Mouse (Mus musculus) lung, embryonic 14.5 days (tissue): ENCODE measurements around the gene Olfr167. TPM values are rescaled to one million over a fixed set of nuclear protein-coding genes. Genes with fewer than 3 reads are reported as not detected.
"Not testable (repeated sequence)": the region's sequence is repeated elsewhere in the genome, so short reads cannot be mapped to it uniquely, and the experiment has no call there.

Source experiments
- ATAC-seq: fragments of 200-750 bp; cut with Nextera tagmentation; 2 replicates; pipeline ENCODE4 v1.8.0; 2017; ENCODE audit warnings: mild to moderate bottlenecking, moderate TSS enrichment, moderate library complexity; ENCODE audit not compliant: insufficient read depth
- DNase-seq: peaks from one replicate; pipeline ENCODE4 v3.0.0-alpha.2; 2015
- H3K27ac ChIP-seq: fragments of 300-500 bp; sonication (generic); 2 replicates; pipeline ENCODE4 v1.5.1; 2014; ENCODE audit warnings: low read depth, mild to moderate bottlenecking, moderate library complexity
- H3K27me3 ChIP-seq: fragments of 300-500 bp; sonication (generic); 2 replicates; pipeline ENCODE4 v1.6.1; 2014; ENCODE audit warnings: low read length, control low read depth; ENCODE audit not compliant: insufficient read depth
- H3K36me3 ChIP-seq: fragments of 300-500 bp; sonication (generic); 2 replicates; pipeline ENCODE4 v1.6.1; 2014; ENCODE audit warnings: control low read depth; ENCODE audit not compliant: insufficient read depth
- H3K4me1 ChIP-seq: fragments of 300-500 bp; sonication (generic); 2 replicates; pipeline ENCODE4 v1.6.1; 2014; ENCODE audit warnings: antibody characterized with exemption, control low read depth; ENCODE audit not compliant: insufficient read depth
- H3K4me2 ChIP-seq: fragments of 300-500 bp; sonication (generic); 2 replicates; pipeline ENCODE4 v1.6.1; 2014; ENCODE audit warnings: mild to moderate bottlenecking
- H3K4me3 ChIP-seq: fragments of 300-500 bp; sonication (generic); 2 replicates; pipeline ENCODE4 v1.5.1; 2014; ENCODE audit warnings: low read depth, low read length
- H3K9ac ChIP-seq: fragments of 300-500 bp; sonication (generic); 2 replicates; pipeline ENCODE4 v1.6.1; 2014
- H3K9me3 ChIP-seq: fragments of 300-500 bp; sonication (generic); 2 replicates; pipeline ENCODE4 v1.6.1; 2016; ENCODE audit warnings: low read depth, low read length, control low read depth
- CTCF ChIP-seq: IDR thresholded peaks from 2 replicates; pipeline ENCODE4 v1.5.1; 2016; ENCODE audit warnings: antibody characterized with exemption, low read depth
- WGBS: fragments of 180-500 bp; shearing (Covaris S2); extraction: QIAGEN DNeasy Blood & Tissue Kit; methylation state at CpG from one replicate; pipeline ENCODE4 v1.1.7; 2014; 5-methylcytosine and 5-hydroxymethylcytosine counted together
- polyA plus RNA-seq: library from polyadenylated mRNA; unstranded; fragments of >200 nt; fragmentation: Nextera tagmentation; extraction: Ambion mirVana; gene quantifications from 2 replicates; pipeline ENCODE4 v1.2.1, GENCODE M21; 2014

Gene Olfr167
- not detected in 2 replicates for polyA plus RNA-seq

DNA sequence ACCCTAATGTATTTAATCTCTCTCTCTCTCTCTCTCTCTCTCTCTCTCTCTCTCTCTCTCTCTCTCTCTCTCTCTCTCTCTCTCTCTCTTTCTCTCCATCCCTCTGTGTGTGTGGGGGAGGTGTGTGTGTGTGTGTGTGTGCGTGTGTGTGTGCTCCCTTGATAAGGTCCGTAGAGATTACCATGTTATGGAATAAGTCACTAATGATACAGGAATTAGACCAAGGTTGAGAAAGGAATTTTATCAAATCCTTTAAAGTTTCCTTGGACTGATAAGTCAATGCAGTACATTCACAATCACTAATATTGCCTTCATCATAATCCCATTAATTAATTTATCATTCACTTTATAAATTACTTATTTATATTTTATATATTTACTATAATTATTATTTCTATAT, at the start of gene Olfr167:
Gene Olfr167 (minus strand): TSS at position 101 of the 400 bp plus-strand sequence.
- no peak within 1 kb of the TSS for H3K4me3 ChIP-seq
- WGBS = 74% methylated on average over 2 of the region's 2 CpGs
- H3K27ac ChIP-seq = no peak within 1 kb of the TSS
- H3K4me2 ChIP-seq = no peak within 1 kb of the TSS
- no peak for TF ChIP-seq CTCF
- DNase-seq (no peak), ATAC-seq (no peak)
- H3K36me3 ChIP-seq = no peaks in the 10 kb centered on the region
- no peaks in the 10 kb centered on the region for H3K9me3 ChIP-seq
- H3K4me1 ChIP-seq = no peaks in the 10 kb centered on the region
- no peaks in the 10 kb centered on the region for H3K27me3 ChIP-seq
- H3K9ac ChIP-seq = no peak within 1 kb of the TSS

DNA sequence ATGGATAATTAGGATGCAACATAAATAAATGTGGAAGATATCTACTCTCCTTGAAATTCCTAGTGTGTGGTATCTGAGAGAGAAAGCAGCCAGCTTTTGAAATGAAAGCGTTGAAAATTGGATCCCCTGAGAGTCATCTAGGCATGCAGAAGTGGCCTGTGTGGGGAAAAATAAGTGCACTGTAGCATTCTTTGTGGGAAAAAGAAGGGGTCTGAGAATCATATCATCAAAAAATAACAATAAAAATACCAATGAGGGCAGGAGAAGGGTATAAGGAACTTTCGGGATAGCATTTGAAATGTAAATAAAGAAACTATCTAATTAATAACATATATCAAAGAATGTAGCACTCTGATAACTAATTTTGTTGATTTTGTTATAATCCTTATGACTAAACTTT, 49.6 kb upstream of the Olfr167 start, which contains the start of gene Olfr169:
Gene Olfr169 (minus strand): TSS at position 101 of the 400 bp plus-strand sequence.
- H3K4me3 ChIP-seq, H3K9me3 ChIP-seq, H3K4me1 ChIP-seq, H3K27me3 ChIP-seq, H3K9ac ChIP-seq, ATAC-seq, H3K36me3 ChIP-seq, H3K27ac ChIP-seq, DNase-seq, H3K4me2 ChIP-seq: not testable (repeated sequence)
- 72% methylated on average over 2 of the region's 2 CpGs for WGBS

DNA sequence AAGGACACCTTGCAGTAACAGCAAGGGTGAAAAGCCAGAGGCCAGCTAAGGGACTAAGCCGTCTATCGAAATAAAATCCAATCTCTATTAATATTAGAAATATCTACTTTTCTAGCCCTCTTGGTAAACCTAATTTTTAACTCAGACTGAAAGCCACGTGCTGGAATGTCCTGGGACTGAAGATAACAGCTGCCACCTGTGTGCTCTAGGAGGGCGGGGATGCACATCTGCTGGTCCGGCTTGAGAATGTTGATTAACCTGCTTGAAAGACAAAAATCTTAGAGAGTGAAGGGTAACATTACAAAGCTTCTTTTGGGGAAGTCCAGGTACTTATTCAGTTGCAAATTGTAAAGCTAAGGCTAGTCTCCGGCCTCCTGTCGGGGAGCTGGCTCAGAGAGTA, 31.4 kb upstream of the Olfr167 start:
- not testable (repeated sequence) for DNase-seq, H3K4me2 ChIP-seq, H3K36me3 ChIP-seq, H3K27ac ChIP-seq, H3K9ac ChIP-seq, H3K9me3 ChIP-seq, H3K4me3 ChIP-seq, ATAC-seq, H3K4me1 ChIP-seq, H3K27me3 ChIP-seq
- 83% methylated on average over 7 of the region's 7 CpGs for WGBS

DNA sequence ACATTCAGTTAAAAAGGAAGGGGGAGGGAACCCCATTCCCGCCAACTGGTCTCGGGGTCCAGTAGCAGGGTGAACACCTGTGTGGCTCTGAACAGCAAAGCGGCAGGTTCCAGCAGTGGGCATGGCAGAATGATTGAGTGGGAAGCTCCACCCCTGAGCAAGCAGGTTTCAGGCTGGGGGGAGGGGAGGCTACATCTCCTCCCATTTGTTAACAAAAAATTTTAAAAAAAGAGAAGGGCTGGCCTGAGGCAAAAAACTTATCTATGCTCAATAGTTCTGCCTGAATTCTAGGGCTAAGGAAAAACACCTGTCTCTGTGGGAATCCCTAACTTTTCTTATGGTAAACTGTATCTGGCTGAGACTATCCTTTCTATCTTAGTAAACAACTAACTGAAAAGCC, 30.2 kb upstream of the Olfr167 start:
- not testable (repeated sequence) for H3K27me3 ChIP-seq, H3K36me3 ChIP-seq, H3K9me3 ChIP-seq, ATAC-seq, H3K4me2 ChIP-seq, DNase-seq, H3K4me1 ChIP-seq, H3K9ac ChIP-seq, H3K27ac ChIP-seq, H3K4me3 ChIP-seq
- WGBS = 80% methylated on average over 3 of the region's 3 CpGs

DNA sequence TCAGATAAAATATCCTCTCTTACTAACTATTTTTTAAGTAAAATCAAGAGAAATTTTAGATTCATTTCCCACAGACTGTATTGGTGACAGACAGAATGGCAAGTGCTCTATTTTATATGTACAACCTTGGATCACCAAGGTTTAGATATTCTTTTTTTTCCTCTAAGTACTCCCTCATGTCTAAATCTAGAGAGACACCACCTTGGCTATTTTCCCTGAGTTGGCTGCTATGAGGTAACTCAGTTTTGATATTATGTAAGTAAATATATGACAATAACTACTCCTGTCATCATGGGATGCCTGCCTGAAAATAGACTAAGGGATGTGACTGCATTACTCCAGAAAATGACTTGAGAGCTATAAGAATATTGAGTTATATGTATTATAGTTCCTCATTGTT, 13.4 kb upstream of the Olfr167 start, which contains the start of gene Olfr168:
Gene Olfr168 (minus strand): TSS at position 101 of the 400 bp plus-strand sequence.
- Histone ChIP-seq H3K9ac (no peak within 1 kb of the TSS), H3K27me3 (no peaks in the 10 kb centered on the region), H3K4me1 (no peaks in the 10 kb centered on the region), H3K27ac (no peak within 1 kb of the TSS), H3K4me2 (no peak within 1 kb of the TSS), H3K36me3 (no peaks in the 10 kb centered on the region), H3K9me3 (no peaks in the 10 kb centered on the region), H3K4me3 (no peak within 1 kb of the TSS)
- DNase-seq (no peak), ATAC-seq (no peak)
- no peak for TF ChIP-seq CTCF

DNA sequence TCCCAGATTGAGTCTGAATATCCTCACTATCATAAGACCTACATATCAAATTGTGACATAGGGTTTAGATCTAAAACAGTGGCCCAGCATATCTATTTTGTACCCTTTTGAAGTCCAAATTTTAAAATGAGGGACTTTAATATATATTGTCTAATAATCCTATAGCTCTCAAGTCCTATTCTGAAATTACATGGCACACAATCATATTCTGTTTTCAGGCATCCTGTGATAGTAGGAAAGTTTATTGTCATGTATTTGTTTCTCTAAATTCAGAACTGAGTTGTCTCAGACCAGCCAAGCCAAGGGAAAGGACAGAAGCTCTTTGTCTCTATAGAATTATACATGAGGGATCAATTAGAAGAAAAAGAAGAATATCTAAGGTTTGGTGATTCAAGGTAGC, 38.7 kb downstream of the Olfr167 start, which contains the start of gene Olfr166:
Gene Olfr166 (plus strand): TSS at position 301 of the 400 bp plus-strand sequence.
- Histone ChIP-seq H3K27me3 (no peaks in the 10 kb centered on the region), H3K36me3 (no peaks in the 10 kb centered on the region), H3K9ac (no peak within 1 kb of the TSS), H3K4me2 (no peak within 1 kb of the TSS), H3K27ac (no peak within 1 kb of the TSS), H3K4me1 (no peaks in the 10 kb centered on the region), H3K4me3 (no peak within 1 kb of the TSS), H3K9me3 (no peaks in the 10 kb centered on the region)
- DNase-seq (no peak), ATAC-seq (no peak)
- no peak for TF ChIP-seq CTCF

DNA sequence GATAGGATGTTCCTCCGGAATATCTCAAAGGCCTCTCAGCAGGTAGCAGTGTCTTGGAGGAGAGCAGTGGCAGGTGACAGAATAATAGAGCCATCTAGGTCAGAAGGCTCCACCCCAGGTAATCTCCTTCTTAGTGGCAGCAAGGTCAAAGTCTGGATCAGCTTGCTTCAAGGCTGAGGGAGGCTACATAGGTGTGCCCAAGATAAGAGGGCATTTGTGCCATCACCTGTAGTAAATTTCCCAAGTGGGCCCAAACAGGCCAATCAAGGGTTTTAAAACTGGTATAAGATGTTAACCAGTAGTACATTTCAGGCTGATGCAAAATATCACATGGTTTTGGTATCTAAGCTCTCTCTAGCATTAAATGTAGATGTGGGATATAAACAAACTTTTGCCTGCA, 57.7 kb downstream of the Olfr167 start:
- no peak overlapping the region for H3K4me3 ChIP-seq
- 90% methylated on average over 1 of the region's 1 CpGs for WGBS
- no peak overlapping the region for H3K9ac ChIP-seq
- no peak for DNase-seq
- H3K4me1 ChIP-seq = no peaks in the 10 kb centered on the region
- H3K27ac ChIP-seq = no peak overlapping the region
- TF ChIP-seq CTCF = no peak
- no peaks in the 10 kb centered on the region for H3K36me3 ChIP-seq
- no peak for ATAC-seq
- no peaks in the 10 kb centered on the region for H3K27me3 ChIP-seq
- H3K4me2 ChIP-seq = no peak overlapping the region
- no peaks in the 10 kb centered on the region for H3K9me3 ChIP-seq

Other genes starting within 250 kb of the Olfr167 start
- not detected in 2 replicates for gene Olfr164, start 208.2 kb downstream of the Olfr167 start, polyA plus RNA-seq
- gene Olfr165, start 99.1 kb downstream of the Olfr167 start, polyA plus RNA-seq = not detected in 2 replicates
- not detected in 2 replicates for gene Olfr166, start 38.6 kb downstream of the Olfr167 start, polyA plus RNA-seq
- gene Olfr168, start 13.3 kb upstream of the Olfr167 start, polyA plus RNA-seq = not detected in 2 replicates
- gene Olfr169, start 49.5 kb upstream of the Olfr167 start, polyA plus RNA-seq = not detected in 2 replicates
- not detected in 2 replicates for gene Olfr170, start 89.6 kb upstream of the Olfr167 start, polyA plus RNA-seq
- gene Olfr171, start 107.7 kb upstream of the Olfr167 start, polyA plus RNA-seq = not detected in 2 replicates
- gene Lamp3, start 184.1 kb upstream of the Olfr167 start, polyA plus RNA-seq = 4.3 and 4.7 TPM in 2 replicates
- gene B3gnt5, start 237.9 kb upstream of the Olfr167 start, polyA plus RNA-seq = 26.1 and 28.6 TPM in 2 replicates